Mouse (Mus musculus): ENCODE results near the gene Zfp963.
A peak's percentile ranks its signal among the peaks of the same experiment; 100 is the strongest.

Gene Zfp963

DNA sequence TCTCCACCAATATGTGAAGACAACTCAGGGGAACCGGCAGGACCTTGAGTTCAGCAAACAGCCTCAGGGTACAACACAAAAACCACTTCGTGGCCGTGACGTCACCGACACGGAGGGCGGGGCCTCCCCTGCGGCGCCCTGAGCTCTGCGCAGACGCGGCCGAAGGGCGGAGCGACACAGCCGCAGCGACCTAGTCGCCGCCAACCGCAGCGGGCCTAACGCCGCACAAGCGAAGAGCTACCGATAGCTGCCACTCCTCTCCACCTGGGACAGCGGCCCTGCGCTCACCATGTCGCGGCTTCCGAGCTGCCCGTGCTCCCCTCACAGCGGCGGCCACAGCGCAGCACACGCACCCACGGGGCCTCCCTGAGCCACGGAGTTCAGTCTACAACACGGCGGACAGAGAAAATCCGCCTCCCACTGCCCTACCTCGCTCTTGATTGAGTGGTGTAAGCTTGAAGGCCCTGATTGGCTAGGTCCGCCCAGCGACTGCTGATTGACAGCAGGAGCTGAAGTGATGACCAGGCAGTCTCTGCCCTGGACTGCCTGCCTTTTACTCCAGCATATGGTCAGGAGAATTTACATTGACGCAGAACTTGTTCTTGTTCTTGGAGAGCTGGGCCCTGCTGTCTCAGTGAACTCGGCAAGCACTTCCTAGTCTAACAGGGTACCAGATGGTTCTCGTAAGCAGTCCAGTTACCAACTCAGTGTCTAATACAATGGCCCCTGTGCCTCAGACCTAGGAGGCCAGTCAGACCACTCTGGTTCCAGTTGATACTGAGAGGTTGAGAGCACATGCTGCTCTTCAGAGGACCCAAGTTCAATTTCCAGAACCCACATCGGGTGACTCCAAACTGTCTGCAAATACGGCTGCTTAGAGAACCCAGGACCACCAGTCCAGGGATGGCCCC, at the start of gene Zfp963:
Gene Zfp963 (minus strand): TSS at position 427 of the 911 bp plus-strand sequence.
- DNase-seq (ENCODE audit: low read depth in 2 of 2, low spot score in 2 of 2), result peak; percentile 94 to 98

DNA sequence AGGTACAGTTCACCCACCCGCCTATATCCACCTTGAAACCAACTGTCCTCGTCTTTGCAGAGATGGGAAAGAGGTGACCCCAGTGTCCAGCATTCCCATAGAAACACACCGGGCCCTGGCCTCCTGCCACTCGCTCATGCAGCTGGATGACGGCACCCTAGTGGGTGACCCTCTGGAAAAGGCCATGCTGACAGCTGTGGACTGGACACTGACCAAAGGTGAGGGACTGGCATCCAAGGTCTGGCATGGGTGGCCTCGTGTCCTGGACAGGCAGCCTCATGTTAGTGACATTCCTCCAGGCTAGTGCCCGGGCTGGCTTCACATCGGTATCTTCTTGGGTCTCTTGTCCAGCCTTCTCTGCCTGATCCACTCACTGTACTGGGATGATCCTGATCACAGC, 49.5 kb upstream of the Zfp963 start:
- no peak for DNase-seq (ENCODE audit: low read depth in 2 of 2, low spot score in 2 of 2)

DNA sequence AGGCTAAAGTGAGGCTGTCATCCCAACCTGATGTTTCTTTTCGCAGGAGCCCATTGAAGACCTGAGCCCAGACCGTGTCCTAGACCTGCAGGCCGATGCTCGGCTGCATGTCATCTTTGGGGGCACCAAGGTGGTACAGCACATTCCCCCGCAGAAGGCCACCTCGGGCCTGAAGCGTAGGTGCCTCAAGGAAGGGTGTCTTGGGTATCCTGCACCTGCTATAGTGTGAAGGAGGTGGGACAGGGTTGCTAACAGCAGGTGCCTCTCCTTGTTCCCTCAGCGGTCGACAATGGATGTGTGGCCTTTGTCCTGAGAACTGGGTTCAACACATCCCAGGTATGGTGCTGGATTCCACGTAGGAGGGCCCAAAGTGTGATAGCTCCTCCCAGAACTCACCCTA, 47.9 kb upstream of the Zfp963 start:
- no peak for DNase-seq (ENCODE audit: low read depth in 2 of 2, low spot score in 2 of 2)

DNA sequence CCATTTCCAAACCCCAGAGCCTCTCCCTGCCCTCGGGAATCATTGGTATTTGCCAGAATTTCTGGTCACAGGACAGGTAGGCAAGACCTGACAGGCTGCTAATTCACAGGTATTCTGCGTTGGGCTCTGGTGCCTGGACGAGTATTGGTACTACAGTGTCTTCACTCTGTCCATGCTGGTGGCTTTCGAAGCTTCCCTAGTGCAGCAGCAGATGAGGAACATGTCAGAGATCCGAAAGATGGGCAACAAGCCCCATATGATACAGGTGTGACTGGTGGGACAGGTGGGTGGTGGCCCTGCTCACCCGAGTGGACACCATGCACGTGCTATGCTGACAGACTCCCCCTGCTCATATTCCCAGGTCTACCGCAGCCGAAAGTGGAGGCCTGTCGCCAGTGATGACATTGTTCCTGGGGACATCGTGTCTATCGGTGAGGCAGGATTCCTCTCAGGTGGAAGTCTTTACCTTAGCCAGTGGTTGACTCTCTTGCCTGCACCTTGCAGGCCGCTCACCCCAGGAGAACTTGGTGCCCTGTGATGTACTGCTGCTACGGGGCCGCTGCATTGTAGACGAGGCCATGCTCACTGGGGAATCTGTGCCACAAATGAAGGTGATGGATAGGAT, 47.1 kb upstream of the Zfp963 start:
- DNase-seq (ENCODE audit: low read depth in 2 of 2, low spot score in 2 of 2), result no peak

DNA sequence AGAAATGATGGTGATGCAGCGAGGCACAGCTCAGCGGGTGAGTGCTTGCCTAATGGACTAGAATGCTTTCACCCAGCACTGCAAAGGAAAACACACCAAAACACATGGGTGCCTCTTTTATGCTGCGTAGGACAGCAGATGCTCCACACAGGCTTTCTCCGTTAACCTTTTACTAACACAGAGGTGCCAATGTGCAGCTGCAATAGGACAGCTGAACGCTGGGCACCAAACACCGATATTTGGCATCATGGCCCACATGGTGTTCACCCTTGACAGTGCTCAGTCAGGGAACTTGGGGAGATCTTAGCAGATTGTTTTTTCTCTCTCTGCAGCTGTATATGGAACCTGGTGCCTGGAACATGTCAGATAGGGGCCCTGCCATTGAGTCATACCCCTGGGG, 45.1 kb upstream of the Zfp963 start:
- DNase-seq (ENCODE audit: low read depth in 2 of 2, low spot score in 2 of 2), result no peak

DNA sequence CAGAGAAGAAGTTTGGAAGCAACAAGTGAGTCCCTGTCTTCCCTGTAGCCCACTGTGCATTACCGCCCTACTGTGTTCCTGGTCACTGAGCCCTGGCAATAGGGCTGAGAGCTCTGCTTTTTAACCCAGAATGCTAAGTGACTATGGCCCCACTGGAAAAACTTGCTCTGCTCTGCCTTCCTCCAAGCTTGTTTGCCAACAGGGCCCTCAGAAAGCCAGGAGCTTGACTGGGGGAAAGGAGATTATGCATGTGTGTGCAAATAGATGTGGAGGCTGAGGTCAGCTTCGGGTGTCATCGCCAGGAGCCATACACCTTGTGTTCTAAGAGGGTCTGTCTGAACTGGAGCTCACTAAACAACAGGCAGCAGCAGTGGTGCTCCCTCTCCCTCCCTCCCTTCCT, 44.3 kb upstream of the Zfp963 start:
- DNase-seq (ENCODE audit: low read depth in 2 of 2, low spot score in 2 of 2), result no peak

DNA sequence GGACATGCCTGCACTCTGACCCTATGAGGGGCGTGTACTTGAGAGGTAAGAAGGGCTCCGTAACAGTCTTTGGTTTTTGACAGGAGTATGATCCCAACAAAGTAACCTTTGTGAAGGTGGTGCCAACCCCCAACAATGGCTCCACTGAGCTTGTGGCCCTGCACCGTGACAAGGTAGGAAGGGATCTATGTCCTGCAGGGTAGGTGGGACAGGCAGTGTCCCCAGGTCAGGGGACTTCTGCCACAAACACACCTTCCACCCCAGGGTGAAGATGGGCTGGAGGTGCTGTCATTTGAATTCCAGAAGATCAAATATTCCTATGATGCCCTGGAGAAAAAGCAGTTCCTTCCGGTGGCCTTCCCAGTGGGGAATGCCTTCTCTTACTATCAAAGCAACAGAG, 43.9 kb upstream of the Zfp963 start:
- DNase-seq (ENCODE audit: low read depth in 2 of 2, low spot score in 2 of 2), result no peak

DNA sequence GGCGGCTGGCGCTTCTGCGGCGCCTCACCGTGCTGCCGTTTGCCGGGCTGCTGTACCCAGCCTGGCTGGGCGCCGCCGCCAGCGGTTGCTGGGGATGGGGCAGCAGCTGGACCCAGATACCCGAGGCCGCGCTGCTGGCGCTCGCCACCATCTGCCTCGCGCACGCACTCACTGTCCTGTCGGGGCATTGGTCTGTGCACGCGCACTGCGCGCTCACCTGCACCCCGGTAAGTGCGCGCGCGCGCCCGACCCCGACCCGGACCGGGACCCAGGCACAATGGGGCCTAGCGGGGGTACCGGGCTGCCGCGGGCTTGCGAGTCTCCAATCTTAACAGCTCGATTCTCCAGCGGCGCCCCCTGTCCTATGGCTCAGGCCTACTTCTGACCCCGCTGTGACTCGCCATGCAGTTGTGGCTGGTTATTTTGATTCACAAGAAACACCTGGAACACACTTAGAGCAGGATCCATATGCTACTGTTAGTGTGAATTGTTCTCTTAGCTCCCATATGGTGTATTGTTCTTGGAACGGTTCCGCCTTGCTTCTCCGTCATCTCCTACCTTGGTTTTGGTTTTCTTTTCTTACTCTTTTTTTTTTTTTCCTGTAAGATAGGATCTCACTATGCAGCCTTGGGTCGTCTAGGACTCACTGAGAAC, 41.8 kb upstream of the Zfp963 start:
- peak; percentile 20 to 22 for DNase-seq (ENCODE audit: low read depth in 2 of 2, low spot score in 2 of 2)

DNA sequence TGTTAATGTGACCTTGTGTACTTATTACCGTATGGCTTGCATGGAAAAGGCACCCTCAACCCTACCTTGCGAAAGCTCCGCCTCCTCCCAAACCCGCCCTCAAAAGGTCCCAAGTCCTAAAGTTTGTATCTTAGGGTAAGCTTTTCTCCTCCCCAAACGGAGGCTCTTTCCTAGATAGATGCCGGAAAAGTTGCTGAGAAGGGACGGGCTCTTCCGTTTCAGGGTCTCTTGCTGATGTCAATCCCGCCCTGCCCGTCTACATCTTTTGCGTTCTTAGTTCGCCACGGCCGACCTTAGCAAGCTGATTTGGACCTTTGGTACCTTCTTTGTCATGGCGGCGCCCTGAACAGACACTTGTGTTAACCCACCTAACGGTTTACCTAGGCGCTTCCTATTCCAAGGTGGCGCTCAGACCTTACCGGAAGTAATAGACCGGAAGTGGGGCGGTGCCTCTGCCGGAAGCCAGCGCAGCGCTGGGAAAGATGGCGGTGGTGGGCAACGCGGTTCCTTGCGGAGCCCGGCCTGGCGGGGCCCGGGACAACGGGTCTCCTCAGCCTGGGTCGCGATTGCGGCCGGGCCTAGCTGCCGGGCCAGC, 41.1 kb upstream of the Zfp963 start, which contains the start of the genes Atp13a1 and Zfp866:
Gene Atp13a1 (plus strand): TSS at position 391 of the 595 bp plus-strand sequence.
Gene Zfp866 (minus strand): TSS at position 406 of the 595 bp plus-strand sequence.
- DNase-seq (ENCODE audit: low read depth in 2 of 2, low spot score in 2 of 2), result peak; percentile 87 to 88

DNA sequence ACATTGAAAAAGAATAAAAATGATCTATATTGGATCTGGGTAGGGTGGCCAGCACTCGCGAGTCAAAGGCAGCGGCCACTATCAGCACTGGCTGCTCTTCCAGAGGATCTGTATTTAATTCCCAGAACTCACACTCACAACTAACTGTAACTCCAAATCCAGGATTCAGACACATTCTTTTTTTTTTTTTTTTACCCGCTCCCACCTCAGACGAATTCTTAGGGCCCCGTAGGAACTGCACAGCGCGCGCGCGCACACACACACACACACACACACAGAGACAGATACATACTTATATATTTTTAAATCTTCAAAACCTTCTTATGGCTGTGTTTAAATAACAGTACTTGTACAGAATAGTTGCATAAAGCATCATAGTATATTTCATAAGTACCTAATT, 40.6 kb upstream of the Zfp963 start:
- no peak for DNase-seq (ENCODE audit: low read depth in 2 of 2, low spot score in 2 of 2)

DNA sequence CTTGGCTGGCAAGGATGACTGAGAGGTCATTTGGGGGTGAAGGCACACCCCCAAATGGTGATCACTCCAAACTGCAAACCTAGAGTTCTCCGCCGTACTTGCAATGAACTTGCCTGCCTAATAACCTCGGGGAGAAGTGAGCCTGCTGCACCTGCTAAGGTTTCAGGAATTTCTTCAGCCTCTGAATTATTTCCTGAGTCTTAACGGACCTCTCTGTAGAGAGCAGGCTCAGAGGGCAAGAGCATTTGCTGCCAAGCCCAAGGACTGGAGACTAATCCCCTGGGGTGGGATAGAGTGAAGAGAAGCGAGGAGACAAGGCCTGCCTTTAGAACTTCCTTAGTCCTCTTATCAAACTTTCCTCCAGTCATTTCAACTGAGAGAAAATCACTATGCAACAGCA, 40.0 kb upstream of the Zfp963 start:
- no peak for DNase-seq (ENCODE audit: low read depth in 2 of 2, low spot score in 2 of 2)

DNA sequence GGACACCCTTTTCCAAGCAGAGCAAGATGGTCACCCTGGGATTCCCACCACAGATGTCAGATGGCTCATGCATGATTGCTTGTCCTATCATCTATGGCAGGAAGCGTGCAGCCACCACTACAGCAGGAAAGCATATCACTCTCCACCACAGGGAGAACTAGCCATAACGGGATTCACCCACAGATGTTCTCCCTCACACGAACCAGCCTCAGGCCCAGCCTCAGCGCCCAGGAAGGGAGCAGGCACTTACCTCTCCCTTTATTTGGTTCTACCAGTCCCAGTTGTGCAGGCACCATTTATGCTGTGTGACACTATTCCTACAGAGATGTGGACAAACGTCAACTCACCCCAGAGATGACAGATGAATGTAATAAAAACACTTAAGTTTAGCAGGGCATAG, 39.3 kb upstream of the Zfp963 start:
- no peak for DNase-seq (ENCODE audit: low read depth in 2 of 2, low spot score in 2 of 2)

DNA sequence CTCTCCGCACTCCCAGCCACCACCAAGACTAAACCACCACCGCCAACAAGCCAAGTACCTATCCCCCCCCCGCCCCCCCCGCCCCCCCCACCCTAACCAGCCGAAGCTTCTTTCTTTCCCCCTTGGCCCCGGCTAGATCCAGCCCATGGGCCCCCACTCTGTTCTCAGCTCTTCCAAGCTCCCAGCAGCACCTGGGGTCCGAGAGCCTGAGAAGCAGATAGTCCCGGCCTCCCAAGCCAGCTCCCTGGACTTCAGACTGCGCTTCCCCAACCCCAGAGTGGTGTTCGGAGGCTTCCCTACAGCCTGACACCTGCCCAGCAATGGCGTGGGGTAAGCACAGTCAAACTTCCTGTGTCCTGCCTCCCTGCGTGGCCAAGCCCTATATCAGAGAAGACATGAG, 27.3 kb upstream of the Zfp963 start:
- DNase-seq (ENCODE audit: low read depth in 2 of 2, low spot score in 2 of 2), result no peak

DNA sequence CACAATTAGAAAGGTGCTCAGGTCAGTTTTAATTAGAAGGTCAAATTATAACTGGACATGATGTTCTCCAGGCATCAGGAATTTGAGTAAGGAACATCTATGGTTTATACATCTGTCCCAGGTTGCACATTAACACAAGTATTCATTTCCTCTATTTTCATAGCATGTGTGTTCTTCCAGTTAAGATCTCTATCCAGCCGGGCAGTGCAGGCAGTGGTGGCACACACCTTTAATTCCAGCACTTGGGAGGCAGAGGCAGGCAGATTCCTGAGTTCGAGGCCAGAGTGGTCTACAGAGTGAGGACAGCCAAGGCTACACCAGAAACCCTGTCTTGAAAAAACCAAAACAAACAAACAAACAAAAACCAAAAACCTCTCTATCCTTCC, 25.4 kb upstream of the Zfp963 start:
- DNase-seq (ENCODE audit: low read depth in 2 of 2, low spot score in 2 of 2), result no peak

DNA sequence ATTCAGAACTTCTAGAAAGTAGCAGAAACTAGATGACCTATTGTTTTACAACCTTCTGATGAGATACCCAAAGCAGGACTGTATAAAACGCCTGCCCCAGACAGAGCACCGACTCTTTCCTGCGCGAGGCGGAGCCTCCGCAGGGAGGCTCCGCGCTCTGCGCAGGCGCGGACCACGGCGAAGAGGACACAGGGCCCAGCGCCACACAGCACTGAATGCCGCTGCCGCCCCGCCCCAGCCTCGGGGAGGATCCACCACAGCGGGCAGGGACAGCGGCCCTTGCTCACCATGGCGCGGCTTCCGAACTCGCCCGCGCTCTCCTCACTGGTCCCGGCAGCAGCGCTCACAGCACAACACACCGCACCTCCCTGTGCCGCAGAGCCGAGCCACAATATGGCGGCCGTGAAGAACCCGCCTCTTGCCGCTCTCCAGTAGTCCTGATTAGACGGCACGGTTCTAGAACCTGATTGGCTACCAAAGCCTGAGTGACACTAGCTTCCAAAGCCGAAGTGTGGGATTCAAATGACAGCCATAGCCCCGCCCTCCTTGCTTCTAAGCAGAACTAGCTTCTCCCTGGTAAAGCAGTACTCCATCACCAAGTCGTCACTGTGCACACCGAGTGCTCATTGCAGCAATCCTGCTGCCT, 24.9 kb upstream of the Zfp963 start, which contains the start of gene Gm20422:
Gene Gm20422 (minus strand): TSS at position 384 of the 646 bp plus-strand sequence.
- peak; percentile 76 to 86 for DNase-seq (ENCODE audit: low read depth in 2 of 2, low spot score in 2 of 2)

DNA sequence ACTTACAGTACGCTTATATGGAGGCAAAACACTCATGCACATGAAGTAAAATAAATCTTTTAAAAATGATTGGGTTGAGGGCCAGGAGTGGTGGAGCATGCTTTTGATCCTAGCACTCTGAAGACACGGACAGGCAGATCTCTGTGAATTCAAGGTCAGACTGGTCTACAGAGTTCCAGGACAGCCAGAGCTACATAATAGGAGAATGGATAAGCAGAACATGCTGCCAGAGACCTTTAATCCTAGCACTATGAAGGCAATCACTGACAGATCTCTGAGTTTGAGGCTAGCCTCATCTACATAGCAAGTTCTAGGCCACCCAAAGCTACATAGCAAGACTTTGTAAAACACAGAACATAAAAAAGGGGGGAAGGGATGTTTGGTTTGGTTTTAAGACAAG, 22.3 kb upstream of the Zfp963 start:
- no peak for DNase-seq (ENCODE audit: low read depth in 2 of 2, low spot score in 2 of 2)

DNA sequence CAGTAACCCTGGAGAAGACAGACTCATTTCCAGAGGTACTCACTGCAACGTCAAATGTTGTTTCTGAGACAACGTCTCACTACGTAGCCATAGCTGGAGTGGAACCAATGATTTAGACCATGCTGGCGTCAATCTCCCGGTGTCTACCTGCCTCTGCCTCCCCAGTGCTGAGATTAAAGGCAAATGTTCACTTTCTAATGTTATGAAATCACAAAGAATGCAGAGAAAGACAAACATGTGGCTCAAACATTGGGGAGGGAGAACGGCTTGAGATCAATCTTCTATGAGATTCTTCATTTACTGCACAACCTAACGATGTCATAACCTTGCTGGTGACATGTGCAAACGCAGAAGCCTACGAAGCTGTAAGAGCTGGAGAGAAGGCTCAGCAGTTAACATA, 21.5 kb upstream of the Zfp963 start:
- no peak for DNase-seq (ENCODE audit: low read depth in 2 of 2, low spot score in 2 of 2)

DNA sequence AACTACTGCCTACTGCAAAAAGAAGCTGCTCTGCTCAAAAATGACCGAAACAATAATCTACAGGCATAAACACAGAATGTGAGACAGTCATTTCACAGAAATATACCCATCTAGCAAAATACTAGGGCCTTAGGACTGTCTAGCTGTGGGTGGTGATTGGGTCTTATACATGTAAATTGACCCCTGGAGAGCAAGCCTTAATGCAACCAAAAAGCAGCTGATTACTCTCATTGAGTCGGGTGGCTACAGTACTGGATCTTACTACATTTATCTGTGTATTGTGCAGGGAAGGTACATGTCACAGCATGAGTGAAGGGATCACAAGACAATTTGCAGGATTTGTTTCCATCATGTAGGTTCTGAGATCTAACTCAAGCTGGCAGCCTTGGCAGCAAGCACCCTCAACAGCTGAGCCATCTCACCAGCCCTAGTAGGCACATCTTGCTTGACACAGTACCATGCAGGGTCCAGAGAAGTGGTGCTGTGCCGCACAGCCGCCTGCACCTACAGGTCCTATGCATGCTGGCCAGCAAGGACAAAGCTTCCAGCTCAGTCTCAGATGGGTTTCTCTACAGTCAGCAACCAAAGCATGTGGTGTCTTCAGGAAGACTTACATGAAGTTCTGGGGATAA, 12.2 kb upstream of the Zfp963 start:
- DNase-seq (ENCODE audit: low read depth in 2 of 2, low spot score in 2 of 2), result no peak

DNA sequence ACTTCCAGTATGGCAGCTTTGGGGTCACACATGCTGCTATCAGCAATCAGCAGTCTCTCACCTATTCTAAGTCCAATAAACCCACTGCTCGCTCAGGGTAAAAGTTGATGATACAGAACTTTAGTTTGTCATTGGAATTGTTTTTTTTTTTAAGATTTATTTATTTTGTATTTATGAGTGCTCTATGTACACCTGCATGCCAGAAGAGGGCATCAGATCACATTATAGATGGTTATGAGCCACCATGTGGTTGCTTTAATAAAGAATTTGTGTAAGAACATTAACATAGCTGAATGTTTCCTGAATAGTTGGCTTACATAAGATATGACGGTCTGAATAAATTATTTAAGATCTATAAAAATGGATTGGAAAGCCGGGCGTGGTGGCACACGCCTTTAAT, 8.5 kb upstream of the Zfp963 start:
- no peak for DNase-seq (ENCODE audit: low read depth in 2 of 2, low spot score in 2 of 2)

DNA sequence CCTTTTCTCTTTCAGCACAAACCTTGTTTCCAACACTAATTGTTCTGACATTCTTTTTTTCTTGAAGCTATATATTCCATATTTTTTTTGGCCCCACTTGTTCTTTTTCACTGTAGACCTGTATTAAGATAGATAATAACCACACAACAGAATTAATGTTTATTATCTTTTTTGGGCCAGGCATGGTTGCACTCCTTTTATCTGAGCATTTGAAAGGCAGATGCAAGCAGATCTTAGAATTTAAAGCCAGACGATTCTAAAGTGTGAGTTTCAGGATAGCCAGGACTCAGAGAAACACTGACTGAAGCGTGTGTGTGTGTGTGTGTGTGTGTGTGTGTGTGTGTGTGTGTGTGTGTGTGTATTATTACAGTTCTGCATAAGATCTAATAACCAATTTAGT, 2.7 kb upstream of the Zfp963 start:
- DNase-seq (ENCODE audit: low read depth in 2 of 2, low spot score in 2 of 2), result no peak

DNA sequence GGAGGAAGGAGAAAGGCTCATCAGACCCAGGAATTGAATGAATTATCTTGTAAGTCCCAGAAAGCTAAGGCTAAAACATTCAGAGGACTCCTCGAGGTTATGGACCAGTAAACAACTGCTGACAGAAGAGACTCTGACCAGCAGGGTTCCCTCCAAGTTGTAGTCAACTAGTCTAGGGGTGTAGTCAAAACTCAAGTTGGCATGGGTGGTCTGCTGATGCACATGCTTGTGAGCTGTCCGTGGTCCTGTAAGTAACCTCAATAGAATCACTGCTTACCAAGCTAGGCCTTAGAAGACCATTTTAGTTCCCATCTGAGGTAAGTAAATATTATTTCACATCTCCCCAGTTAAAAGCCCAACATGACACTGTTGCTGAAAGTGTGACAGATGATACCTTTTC, 8.5 kb downstream of the Zfp963 start:
- no peak for DNase-seq (ENCODE audit: low read depth in 2 of 2, low spot score in 2 of 2)
